Mouse (Mus musculus): ENCODE results near the gene Gys1.
A peak's percentile ranks its signal among the peaks of the same experiment; 100 is the strongest.
"Not testable (repeated sequence)": the region's sequence is repeated elsewhere in the genome, so short reads cannot be mapped to it uniquely, and the experiment has no call there.

The Gys1 gene

GRCm38 (mm10) chr7:45457204-45458060 is 22.8 kb downstream of the Gys1 start:
- DNase-seq (ENCODE audit: low spot score) = no peak

- DNase-seq (ENCODE audit: low spot score) = peak; percentile 63
Measured at GRCm38 (mm10) chr7:45458748-45459563, 24.3 kb downstream of the Gys1 start.

GRCm38 (mm10) chr7:45459564-45460140 is 25.0 kb downstream of the Gys1 start, which contains the start of gene Ftl1:
Gene Ftl1 (minus strand): TSS chr7:45459884.
- DNase-seq (ENCODE audit: low spot score) = peak; percentile 98

GRCm38 (mm10) chr7:45460377-45460776 is 25.7 kb downstream of the Gys1 start:
- DNase-seq (ENCODE audit: low spot score) = no peak

- DNase-seq (ENCODE audit: low spot score) = peak; percentile 88
Measured at GRCm38 (mm10) chr7:45460860-45461314, 26.2 kb downstream of the Gys1 start.

GRCm38 (mm10) chr7:45461326-45461725 is 26.7 kb downstream of the Gys1 start:
- no peak for DNase-seq (ENCODE audit: low spot score)

- no peak for DNase-seq (ENCODE audit: low spot score)
Measured at GRCm38 (mm10) chr7:45461781-45462180, 27.1 kb downstream of the Gys1 start.

- no peak for DNase-seq (ENCODE audit: low spot score)
Measured at GRCm38 (mm10) chr7:45462325-45462724, 27.7 kb downstream of the Gys1 start.

- not testable (repeated sequence) for DNase-seq (ENCODE audit: low spot score)
Measured at GRCm38 (mm10) chr7:45462868-45463267, 28.2 kb downstream of the Gys1 start.

- DNase-seq (ENCODE audit: low spot score) = no peak
Measured at GRCm38 (mm10) chr7:45463987-45464778, 29.5 kb downstream of the Gys1 start.

GRCm38 (mm10) chr7:45465112-45465511 is 30.5 kb downstream of the Gys1 start:
- no peak for DNase-seq (ENCODE audit: low spot score)

GRCm38 (mm10) chr7:45465549-45465948 is 30.9 kb downstream of the Gys1 start:
- no peak for DNase-seq (ENCODE audit: low spot score)

GRCm38 (mm10) chr7:45466283-45467089 is 31.8 kb downstream of the Gys1 start, which contains the start of gene Bax:
Gene Bax (minus strand): TSS chr7:45466898.
- peak; percentile 92 for DNase-seq (ENCODE audit: low spot score)

GRCm38 (mm10) chr7:45467090-45467670 is 32.5 kb downstream of the Gys1 start:
- no peak for DNase-seq (ENCODE audit: low spot score)

GRCm38 (mm10) chr7:45470869-45471268 is 36.2 kb downstream of the Gys1 start:
- peak; percentile 78 for DNase-seq (ENCODE audit: low spot score)

- DNase-seq (ENCODE audit: low spot score) = no peak
Measured at GRCm38 (mm10) chr7:45475291-45475969, 40.8 kb downstream of the Gys1 start.

GRCm38 (mm10) chr7:45476453-45476852 is 41.8 kb downstream of the Gys1 start:
- DNase-seq (ENCODE audit: low spot score) = no peak

- no peak for DNase-seq (ENCODE audit: low spot score)
Measured at GRCm38 (mm10) chr7:45477003-45477402, 42.4 kb downstream of the Gys1 start.

- no peak for DNase-seq (ENCODE audit: low spot score)
Measured at GRCm38 (mm10) chr7:45478774-45479173, 44.1 kb downstream of the Gys1 start.

- not testable (repeated sequence) for DNase-seq (ENCODE audit: low spot score)
Measured at GRCm38 (mm10) chr7:45480310-45480709, 45.7 kb downstream of the Gys1 start.

All from c-Kit-positive CD71-positive TER-119-positive erythroid progenitor cells, embryonic 14.5 days (primary cell).